Mouse (Mus musculus) liver, postnatal 0 days (tissue): ENCODE measurements around the gene Fndc9.

Experiments used
- CTCF ChIP-seq: sonication (generic); IDR thresholded peaks from 2 replicates; pipeline ENCODE4 v1.5.1; 2016; ENCODE audit warnings: antibody characterized with exemption, low read depth
- EP300 ChIP-seq: IDR thresholded peaks from 2 replicates; pipeline ENCODE4 v1.6.1; 2016; ENCODE audit warnings: antibody characterized with exemption, low read depth, mild to moderate bottlenecking

GRCm38 (mm10) chr11:46289022-46289421, 53.7 kb downstream of the Fndc9 start:
- TF ChIP-seq CTCF (no peak), EP300 (no peak)
